Mouse (Mus musculus): ENCODE results near the gene Arl3.

Arl3 gene

GRCm38 (mm10) chr19:46500581-46501341, 72.2 kb downstream of the Arl3 start:
- no peak for DNase-seq (ENCODE audit: low spot score)

GRCm38 (mm10) chr19:46499836-46500580, 73.0 kb downstream of the Arl3 start:
- peak; percentile 98 for DNase-seq (ENCODE audit: low spot score)

GRCm38 (mm10) chr19:46499539-46499835, 73.5 kb downstream of the Arl3 start:
- DNase-seq (ENCODE audit: low spot score): no peak

- no peak for DNase-seq (ENCODE audit: low spot score)
Observed at GRCm38 (mm10) chr19:46497230-46497629, 75.8 kb downstream of the Arl3 start.

- no peak for DNase-seq (ENCODE audit: low spot score)
Observed at GRCm38 (mm10) chr19:46495136-46495535, 77.9 kb downstream of the Arl3 start.

- DNase-seq (ENCODE audit: low spot score): no peak
Observed at GRCm38 (mm10) chr19:46490634-46491033, 82.4 kb downstream of the Arl3 start.

- DNase-seq (ENCODE audit: low spot score): no peak
Observed at GRCm38 (mm10) chr19:46489448-46489847, 83.5 kb downstream of the Arl3 start.

- DNase-seq (ENCODE audit: low spot score): no peak
Observed at GRCm38 (mm10) chr19:46486709-46487108, 86.3 kb downstream of the Arl3 start.

- DNase-seq (ENCODE audit: low spot score): no peak
Observed at GRCm38 (mm10) chr19:46485847-46486246, 87.2 kb downstream of the Arl3 start.

GRCm38 (mm10) chr19:46484518-46484917, 88.5 kb downstream of the Arl3 start:
- no peak for DNase-seq (ENCODE audit: low spot score)

- DNase-seq (ENCODE audit: low spot score): no peak
Observed at GRCm38 (mm10) chr19:46483701-46484328, 89.2 kb downstream of the Arl3 start.

GRCm38 (mm10) chr19:46482896-46483516, 90.0 kb downstream of the Arl3 start:
- DNase-seq (ENCODE audit: low spot score): no peak

- DNase-seq (ENCODE audit: low spot score): no peak
Observed at GRCm38 (mm10) chr19:46481756-46482155, 91.2 kb downstream of the Arl3 start.

- DNase-seq (ENCODE audit: low spot score): no peak
Observed at GRCm38 (mm10) chr19:46481352-46481751, 91.6 kb downstream of the Arl3 start.

Measured in layer of hippocampus, adult 9-10 months (tissue).